22 mouse cellular contexts compared by ENCODE assay signal in the genomic region with DNA sequence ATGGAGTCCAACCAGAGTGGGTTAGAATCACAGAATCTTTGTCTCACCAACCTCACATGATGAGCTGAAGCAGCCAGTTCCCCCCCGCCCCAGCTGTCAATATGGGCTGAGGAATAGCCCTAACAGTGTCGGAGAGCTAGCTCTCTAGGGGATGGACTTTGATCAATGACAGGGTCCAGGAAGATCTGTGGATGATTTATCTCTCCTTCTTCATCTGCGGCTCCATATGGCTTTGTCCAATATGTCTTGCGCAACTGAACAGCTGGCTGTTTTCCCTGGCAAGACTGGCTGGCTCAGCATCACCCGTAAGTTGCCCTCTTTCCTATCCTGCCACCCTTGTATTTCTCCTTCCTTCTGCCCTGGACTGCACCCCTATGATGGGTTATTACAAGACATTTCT. TPM values are rescaled to one million over a fixed set of nuclear protein-coding genes. Genes with fewer than 3 reads are reported as not detected.
DNase-seq lines count a peak whose midpoint lies in the region; TF ChIP-seq lines count a peak whose summit lies in the region.
"Had no signal": no experiment of that assay in that cellular context is flagged by ENCODE, and none has a peak within 500 bp of the region (broad histone marks: within the 10 kb centered on the region; RNA-seq: fewer than 3 reads in every experiment).

No protein-coding gene starts in this region.

- intact Hi-C loops in gastrocnemius, adult 2 months (cut with DNase I) = no loop called here

- no peak for TF ChIP-seq CTCF in gastrocnemius, adult 2 months (IDR thresholded peaks at IDR 0.05)

- no peak overlapping the region for H3K27ac ChIP-seq in gastrocnemius, adult 2 months
- H3K27ac ChIP-seq: heart, embryonic 15.5 days; hindbrain, embryonic 10.5 days; limb, embryonic 13.5 days; liver, embryonic 15.5 days; stomach, postnatal 0 days had no signal

- no peak overlapping the region for H3K4me3 ChIP-seq in gastrocnemius, adult 2 months
- H3K4me3 ChIP-seq: heart, embryonic 15.5 days; hindbrain, embryonic 10.5 days; limb, embryonic 13.5 days; liver, embryonic 15.5 days had no signal

- peak; percentile 50 for DNase-seq in gastrocnemius, adult 2 months
- no peak for DNase-seq in gastrocnemius, postnatal 4 days (ENCODE audit: low spot score in 2 of 2)
- DNase-seq in kidney, adult 18-20 months = peak; percentile 19
- DNase-seq in kidney, postnatal 10 days = no peak
- DNase-seq in ovary, postnatal 36 days (ENCODE audit: low spot score) = peak; percentile 15
- no peak for DNase-seq in ovary, adult 18-20 months (ENCODE audit: low spot score)
- no peak for DNase-seq in embryo, embryonic 10.5 days (ENCODE audit: low spot score)
- DNase-seq: B cell, adult 2 months; cerebellum, adult 18-20 months; cerebellum, postnatal 25 days; layer of hippocampus, postnatal 36 days; right cerebral cortex, postnatal 4 days had no signal

RNA-seq across cellular contexts. Expression of a gene that starts 9.2 kb away (rescaled TPM):
- 10 to 100 TPM; 20.8 to 28.6 TPM for total RNA-seq in gastrocnemius, adult 2 months (2021)
- total RNA-seq in gastrocnemius, postnatal 4 days (2021) = 1 to 10 TPM; 1.8 to 2.3 TPM
- total RNA-seq: megakaryocyte-erythroid progenitor cell, adult 5-6 weeks; neutrophil, adult 5-6 weeks had no signal

RNA-seq across cellular contexts. Expression of a gene that starts 59.6 kb away (rescaled TPM):
- not detected for total RNA-seq in gastrocnemius, adult 2 months (2021)
- not detected for total RNA-seq in gastrocnemius, postnatal 4 days (2021)
- total RNA-seq: adrenal gland, adult 18-20 months; gastrocnemius, adult 8-10 months; heart, adult 8-10 months; megakaryocyte-erythroid progenitor cell, adult 5-6 weeks; neutrophil, adult 5-6 weeks had no signal

Comparison
In these comparisons a context has a peak if more than half of its experiments do, and no peak if none do; other contexts are left out.
1. DNase-seq: peak in gastrocnemius, adult 2 months (single experiment), kidney, adult 18-20 months (single experiment) and ovary, postnatal 36 days (single experiment); none in gastrocnemius, postnatal 4 days (0 of 2), kidney, postnatal 10 days (single experiment), ovary, adult 18-20 months (single experiment) and embryo, embryonic 10.5 days (single experiment).
2. RNA of a gene that starts 9.2 kb away (total RNA-seq): 20.8 to 28.6 TPM in gastrocnemius, adult 2 months; 1.8 to 2.3 TPM in gastrocnemius, postnatal 4 days; every median in the first group is over 4 times any median in the second.